Mouse (Mus musculus): ENCODE data around the gene Naa35.

Naa35 gene

GRCm38 (mm10) chr13:59674761-59675150, 89.7 kb downstream of the Naa35 start:
- DNase-seq = no peak

GRCm38 (mm10) chr13:59675151-59676011, 90.3 kb downstream of the Naa35 start, which contains the start of gene Golm1:
Gene Golm1, minus strand, starts transcription at chr13:59675811.
- peak; percentile 33 for DNase-seq

GRCm38 (mm10) chr13:59676316-59677229, 91.5 kb downstream of the Naa35 start:
- DNase-seq = no peak

DNA sequence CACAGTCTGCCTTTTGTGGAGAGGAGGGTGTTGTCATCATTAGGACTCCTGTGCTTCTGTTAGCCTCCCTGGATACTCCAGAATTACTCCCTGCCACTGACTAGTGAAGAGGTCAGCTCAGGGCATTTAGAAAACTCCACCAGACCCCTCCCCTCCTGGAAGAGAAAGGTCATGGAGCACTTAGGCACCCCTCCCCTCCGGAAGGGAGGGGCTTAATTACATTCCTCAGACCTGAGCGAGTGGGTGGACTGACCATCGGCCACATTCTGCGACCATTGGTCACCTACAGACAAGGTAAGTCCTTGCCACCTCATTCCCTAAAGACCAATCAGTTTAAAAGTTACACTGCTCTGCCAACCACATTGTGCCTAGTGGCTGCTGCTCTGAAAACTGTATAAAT, 94.2 kb downstream of the Naa35 start:
- DNase-seq = no peak

DNA sequence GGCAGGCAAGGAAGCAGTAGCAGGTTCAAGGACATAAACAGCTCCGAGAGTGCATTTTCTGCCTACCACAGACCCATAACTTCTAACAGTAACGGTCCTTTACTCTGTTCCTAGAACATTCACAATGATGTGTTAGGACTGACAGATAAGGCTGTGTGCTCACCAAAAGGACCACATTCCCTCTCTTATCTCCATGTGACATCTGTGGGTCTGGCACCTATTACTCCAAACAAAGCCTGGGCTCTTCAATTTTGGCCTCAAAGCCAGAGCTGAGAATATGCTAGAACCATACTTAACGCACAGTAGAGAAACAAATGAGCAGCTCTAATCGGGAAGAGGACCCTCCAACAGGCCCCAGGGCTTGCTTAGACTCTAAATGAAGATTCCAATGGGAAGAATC, 94.8 kb downstream of the Naa35 start:
- no peak for DNase-seq

GRCm38 (mm10) chr13:59682629-59683028, 97.6 kb downstream of the Naa35 start:
- no peak for DNase-seq

DNA sequence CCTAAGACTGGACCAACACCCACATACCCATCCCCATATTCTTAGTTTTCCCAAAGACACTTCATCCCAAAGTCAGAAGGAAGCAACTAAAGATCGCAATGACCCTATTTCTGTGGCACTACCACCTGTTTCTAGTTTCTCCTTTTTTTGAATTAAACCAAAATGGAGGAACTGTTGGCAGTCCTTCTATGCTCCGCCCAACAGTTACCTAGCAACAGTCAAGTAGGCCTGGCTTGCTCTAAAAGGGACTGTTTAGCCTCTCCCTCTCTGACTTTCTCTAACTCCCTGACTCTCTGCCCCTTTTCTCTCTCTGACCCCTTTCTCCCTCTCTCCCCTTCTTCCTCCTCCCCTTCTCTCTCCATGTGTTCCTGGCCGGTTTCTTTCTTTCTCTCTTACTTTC, 100.2 kb downstream of the Naa35 start:
- DNase-seq = no peak
